In genomic region chr8:129263211-129263927, GRCm38 (mm10) we compare ENCODE assay signal across 8 mouse cellular contexts. TPM values are rescaled to one million over a fixed set of nuclear protein-coding genes. Genes with fewer than 3 reads are reported as not detected.
DNase-seq lines count a peak whose midpoint lies in the region; ATAC-seq and TF ChIP-seq lines count a peak whose summit lies in the region.
"Not testable (repeated sequence)": the region's sequence is repeated elsewhere in the genome, so short reads cannot be mapped to it uniquely, and the experiment has no call there.

No protein-coding gene starts in this region.

- H3K9ac ChIP-seq in kidney, embryonic 15.5 days: peak overlapping the region; percentile 43; the same call in 1 of the 2 replicates
- H3K9ac ChIP-seq in limb, embryonic 15.5 days: not testable (repeated sequence)
- peak overlapping the region; percentile 56 for H3K9ac ChIP-seq in midbrain, postnatal 0 days (replicated peaks; ENCODE audit: low read length, poor library complexity, severe bottlenecking)

- TF ChIP-seq CTCF in bone marrow macrophage, adult 2 months (IDR thresholded peaks at IDR 0.05; ENCODE audit: low read depth, low read length); embryonic fibroblast, embryonic 13.5 days (IDR thresholded peaks at IDR 0.05; ENCODE audit: borderline replicate concordance, insufficient read depth, low read length); midbrain, postnatal 0 days (IDR thresholded peaks at IDR 0.05): not testable (repeated sequence)

- H3K4me2 ChIP-seq in kidney, embryonic 15.5 days: peak overlapping the region; percentile 71
- H3K4me2 ChIP-seq in limb, embryonic 15.5 days: peak overlapping the region; percentile 69
- peak overlapping the region; percentile 73 for H3K4me2 ChIP-seq in midbrain, postnatal 0 days (ENCODE audit: low read depth, low read length, poor library complexity, severe bottlenecking)

- H3K36me3 ChIP-seq in heart, embryonic 10.5 days: peaks cover 14% of the 10 kb centered on the region
- H3K36me3 ChIP-seq in kidney, embryonic 15.5 days: peaks cover 11% of the 10 kb centered on the region
- not testable (repeated sequence) for H3K36me3 ChIP-seq in limb, embryonic 15.5 days; midbrain, postnatal 0 days (ENCODE audit: insufficient read depth, low read length)

- peak overlapping the region; percentile 11; the same call in 1 of the 2 replicates for H3K27ac ChIP-seq in bone marrow macrophage, adult 2 months (ENCODE audit: insufficient read depth, low read depth, low read length)
- 0 out of 2 replicates have a peak overlapping the region, but pooled peaks have one; percentile 42 for H3K27ac ChIP-seq in embryonic fibroblast, embryonic 13.5 days (ENCODE audit: insufficient read depth, low read length)
- H3K27ac ChIP-seq in heart, embryonic 10.5 days: peak overlapping the region; percentile 79
- H3K27ac ChIP-seq in kidney, embryonic 15.5 days: 0 out of 2 replicates have a peak overlapping the region, but pooled peaks have one; percentile 37
- not testable (repeated sequence) for H3K27ac ChIP-seq in limb, embryonic 15.5 days
- 0 out of 2 replicates have a peak overlapping the region, but pooled peaks have one; percentile 55 for H3K27ac ChIP-seq in midbrain, postnatal 0 days (ENCODE audit: low read depth, low read length)

- H3K4me3 ChIP-seq in bone marrow macrophage, adult 2 months (ENCODE audit: insufficient read depth, low read length): peak overlapping the region; percentile 83
- peak overlapping the region; percentile 70 for H3K4me3 ChIP-seq in embryonic fibroblast, embryonic 13.5 days (ENCODE audit: insufficient read depth, low read length)
- peak overlapping the region; percentile 64 for H3K4me3 ChIP-seq in heart, embryonic 10.5 days
- peak overlapping the region; percentile 59 for H3K4me3 ChIP-seq in kidney, embryonic 15.5 days (replicated peaks)
- peak overlapping the region; percentile 53 for H3K4me3 ChIP-seq in limb, embryonic 15.5 days
- H3K4me3 ChIP-seq in midbrain, postnatal 0 days (ENCODE audit: low read depth, low read length): peak overlapping the region; percentile 43

- not testable (repeated sequence) for H3K27me3 ChIP-seq in heart, embryonic 10.5 days (ENCODE audit: insufficient read depth, poor library complexity, severe bottlenecking); kidney, embryonic 15.5 days; limb, embryonic 15.5 days; midbrain, postnatal 0 days (ENCODE audit: insufficient read depth, low read length)

- ATAC-seq in kidney, embryonic 15.5 days (replicated peaks; ENCODE audit: low FRiP score): peak; percentile 98
- ATAC-seq in limb, embryonic 15.5 days (ENCODE audit: insufficient number of reproducible peaks, low FRiP score, low TSS enrichment, low read depth): peak; percentile 89
- ATAC-seq in midbrain, postnatal 0 days (ENCODE audit: low FRiP score): peak; percentile 99

- DNase-seq in B cell, adult 2 months: peak; percentile 79 to 82
- peak; percentile 89 for DNase-seq in heart, embryonic 10.5 days (ENCODE audit: low spot score)
- peak; percentile 71 for DNase-seq in midbrain, postnatal 0 days (ENCODE audit: low spot score)
- DNase-seq in spleen, postnatal 14 days (ENCODE audit: low spot score in 2 of 2): peak; percentile 47 to 54

- not testable (repeated sequence) for H3K4me1 ChIP-seq in bone marrow macrophage, adult 2 months (ENCODE audit: control insufficient read depth, insufficient read depth, low read length); embryonic fibroblast, embryonic 13.5 days (ENCODE audit: control insufficient read depth, insufficient read depth, low read length); heart, embryonic 10.5 days; kidney, embryonic 15.5 days; limb, embryonic 15.5 days; midbrain, postnatal 0 days (ENCODE audit: insufficient read depth, low read length)

- 1% methylated on average over 24 of the region's 24 CpGs for WGBS in heart, embryonic 10.5 days
- under 1% methylated on average over 24 of the region's 24 CpGs for WGBS in kidney, embryonic 15.5 days
- WGBS in limb, embryonic 15.5 days: 3% methylated on average over 24 of the region's 24 CpGs
- under 1% methylated on average over 22 of the region's 24 CpGs for WGBS in midbrain, postnatal 0 days

- not testable (repeated sequence) for TF ChIP-seq POLR2A in bone marrow macrophage, adult 2 months (IDR thresholded peaks at IDR 0.05; ENCODE audit: borderline replicate concordance, low read depth, low read length)
- peak; percentile 56 for TF ChIP-seq POLR2A in embryonic fibroblast, embryonic 13.5 days (IDR thresholded peaks at IDR 0.05; ENCODE audit: low read depth, low read length)

- H3K9me3 ChIP-seq in heart, embryonic 10.5 days; limb, embryonic 15.5 days; midbrain, postnatal 0 days (ENCODE audit: low read length): not testable (repeated sequence)
- peaks cover 11% of the 10 kb centered on the region for H3K9me3 ChIP-seq in kidney, embryonic 15.5 days (replicated peaks)

RNA-seq across cellular contexts. Expression of gene 2610044O15Rik8, which starts 29.2 kb away (rescaled TPM):
- polyA plus RNA-seq in bone marrow macrophage, adult 2 months (2012; ENCODE audit: insufficient read depth, insufficient read length, missing spikeins): 12.2 and 12.4 TPM in 2 replicates
- 16.7 and 23.5 TPM in 2 replicates for polyA plus RNA-seq in embryonic fibroblast, embryonic 13.5 days (2011; ENCODE audit: insufficient read length, low read depth, missing spikeins)
- polyA plus RNA-seq in heart, embryonic 10.5 days (2016; fragmentation: Nextera tagmentation; extraction: Ambion mirVana): 19.0 and 19.6 TPM in 2 replicates
- 22.7 and 25.4 TPM in 2 replicates for polyA plus RNA-seq in kidney, embryonic 15.5 days (2015; fragmentation: Nextera tagmentation; extraction: Ambion mirVana)
- polyA plus RNA-seq in limb, embryonic 15.5 days (2015; fragmentation: Nextera tagmentation; extraction: Ambion mirVana): 22.0 and 27.3 TPM in 2 replicates
- 23.7 and 59.1 TPM in 2 replicates for total RNA-seq in midbrain, postnatal 0 days (2014; rRNA removed)
- 19.4 and 19.5 TPM in 2 replicates for polyA plus RNA-seq in midbrain, postnatal 0 days (2015; fragmentation: Nextera tagmentation; extraction: Ambion mirVana)
